Mouse (Mus musculus) layer of hippocampus, postnatal 10 days (tissue): ENCODE measurements around the gene Gm17949. TPM values are rescaled to one million over a fixed set of nuclear protein-coding genes. Genes with fewer than 3 reads are reported as not detected.

Experiments used
- DNase-seq, 2 experiments: peaks; one replicate each; pipeline ENCODE4 v3.0.0; 2021; ENCODE audit warnings: low spot score in 2 of 2
- total RNA-seq, 2 experiments: library from RNA; stranded (reverse); gene quantifications; 2 replicates each; pipeline ENCODE4 v1.2.3; 2021

The Gm17949 gene
- total RNA-seq, 2 experiments from 2014 or later, result 0.41 TPM; not detected in 1

DNA sequence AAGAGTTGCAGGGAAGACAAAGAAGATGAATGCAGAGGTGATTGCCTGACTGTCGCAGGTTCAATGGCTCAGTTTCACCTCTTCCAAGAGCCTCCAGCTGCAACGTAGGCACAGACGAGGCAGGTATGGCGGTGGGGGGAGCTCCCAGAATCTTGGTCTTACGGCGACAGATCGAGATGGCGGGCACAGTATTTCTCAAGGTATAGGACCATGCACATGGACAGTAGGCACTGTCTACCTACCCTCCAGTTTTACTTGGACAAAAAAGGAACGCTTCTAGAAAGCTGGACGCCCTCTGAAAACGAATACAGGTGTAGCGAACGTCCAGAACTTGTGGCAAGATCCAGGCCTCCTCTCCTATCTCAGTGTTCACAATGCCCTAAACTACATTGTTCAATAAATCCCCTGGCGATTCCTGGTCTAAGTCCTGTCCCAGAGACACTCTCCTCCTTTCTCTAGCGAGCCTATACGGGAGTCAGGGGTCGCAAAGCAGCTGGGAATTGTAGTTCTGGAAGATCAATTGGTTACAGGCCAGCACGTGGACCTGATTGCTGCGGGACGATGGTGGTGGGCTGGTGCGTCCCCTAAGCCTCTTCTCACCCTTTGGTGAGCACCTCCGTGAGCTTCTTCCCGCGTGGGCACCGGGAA, 21.7 kb upstream of the Gm17949 start:
- peak; percentile 76 to 81 for DNase-seq

DNA sequence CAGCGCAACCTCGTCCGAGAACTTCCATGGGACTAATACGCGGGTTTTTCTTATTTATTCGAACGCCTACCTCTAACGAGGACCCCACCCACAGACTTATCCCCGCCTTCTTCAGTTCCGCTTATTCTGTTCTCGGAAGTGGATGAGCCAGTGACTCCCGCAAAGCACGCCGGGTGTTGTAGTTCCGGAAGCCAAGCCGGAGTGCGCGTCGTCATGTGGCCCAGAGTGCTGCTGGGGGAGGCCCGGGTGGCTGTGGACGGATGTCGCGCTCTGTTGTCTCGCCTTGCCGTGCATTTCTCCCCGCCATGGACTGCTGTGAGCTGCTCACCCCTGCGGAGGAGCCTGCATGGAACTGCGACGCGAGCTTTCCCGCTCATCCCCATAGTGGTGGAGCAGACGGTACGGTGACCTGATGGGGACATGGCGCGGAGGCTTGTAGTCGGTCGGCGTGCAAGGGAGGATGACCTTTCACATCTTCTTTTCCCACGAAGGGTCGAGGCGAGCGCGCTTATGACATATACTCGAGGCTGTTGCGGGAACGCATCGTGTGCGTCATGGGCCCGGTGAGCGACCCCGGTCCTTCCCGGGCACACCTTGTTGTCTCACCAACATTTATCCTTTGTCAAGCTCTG, 21.0 kb upstream of the Gm17949 start, which contains the start of gene Clpp:
Gene Clpp (plus strand): TSS at position 191 of the 632 bp plus-strand sequence.
- peak; percentile 92 for DNase-seq

DNA sequence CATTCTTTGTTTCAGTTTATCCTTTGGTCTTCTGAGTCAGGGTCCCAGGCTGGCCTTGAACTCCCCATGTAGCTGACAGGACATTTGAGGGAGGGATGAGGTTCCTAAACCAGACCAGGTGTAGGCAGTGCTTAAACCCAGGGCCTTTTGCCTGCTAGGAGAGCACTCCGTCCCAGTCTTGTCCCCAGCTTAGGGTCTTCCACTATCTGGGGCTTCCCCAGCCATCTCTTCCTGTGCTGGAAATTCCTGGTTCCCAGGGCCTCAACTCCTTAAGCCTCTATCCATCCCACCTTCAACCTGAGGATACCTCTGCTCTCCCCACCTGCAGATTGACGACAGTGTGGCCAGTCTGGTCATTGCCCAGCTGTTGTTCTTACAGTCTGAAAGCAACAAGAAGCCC, 20.3 kb upstream of the Gm17949 start:
- no peak for DNase-seq

DNA sequence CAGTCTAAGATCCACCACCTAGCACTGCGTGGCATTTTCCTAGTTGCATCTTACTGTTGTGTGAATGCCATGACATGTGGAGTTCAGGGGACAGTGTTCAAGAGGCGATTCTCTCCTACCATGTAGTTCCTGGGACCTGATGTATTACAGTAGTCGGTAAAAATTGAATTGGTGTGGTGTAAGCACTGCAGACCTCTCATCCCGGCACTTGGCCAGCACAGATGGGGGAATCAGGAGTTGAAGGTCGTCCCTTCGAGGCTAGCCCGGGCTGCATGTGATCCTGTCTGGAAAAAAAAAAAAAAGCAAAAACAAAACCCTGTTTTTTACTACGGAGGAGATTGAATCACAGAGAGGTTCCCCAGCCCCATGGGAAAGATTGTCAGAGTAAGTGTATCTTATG, 16.2 kb upstream of the Gm17949 start:
- no peak for DNase-seq

DNA sequence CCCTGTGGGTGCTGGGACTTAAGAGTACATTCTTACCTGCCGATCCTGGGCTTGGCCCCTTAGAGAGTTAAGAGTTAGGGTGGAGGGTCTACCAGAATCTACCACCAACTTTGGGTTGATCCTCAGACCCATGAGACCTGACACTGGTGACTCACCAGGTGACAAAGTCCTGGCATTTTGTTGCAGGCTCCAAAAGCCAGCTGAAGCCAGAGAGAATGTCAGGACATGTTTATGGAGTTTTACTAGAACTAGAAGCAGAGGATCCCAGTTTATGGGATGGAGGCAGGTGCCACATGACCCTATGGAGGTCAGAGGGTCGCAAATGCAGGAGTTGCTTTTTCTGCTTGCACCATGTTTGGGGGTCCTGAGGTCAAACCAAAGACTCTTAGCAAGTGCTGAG, 14.8 kb upstream of the Gm17949 start:
- no peak for DNase-seq

DNA sequence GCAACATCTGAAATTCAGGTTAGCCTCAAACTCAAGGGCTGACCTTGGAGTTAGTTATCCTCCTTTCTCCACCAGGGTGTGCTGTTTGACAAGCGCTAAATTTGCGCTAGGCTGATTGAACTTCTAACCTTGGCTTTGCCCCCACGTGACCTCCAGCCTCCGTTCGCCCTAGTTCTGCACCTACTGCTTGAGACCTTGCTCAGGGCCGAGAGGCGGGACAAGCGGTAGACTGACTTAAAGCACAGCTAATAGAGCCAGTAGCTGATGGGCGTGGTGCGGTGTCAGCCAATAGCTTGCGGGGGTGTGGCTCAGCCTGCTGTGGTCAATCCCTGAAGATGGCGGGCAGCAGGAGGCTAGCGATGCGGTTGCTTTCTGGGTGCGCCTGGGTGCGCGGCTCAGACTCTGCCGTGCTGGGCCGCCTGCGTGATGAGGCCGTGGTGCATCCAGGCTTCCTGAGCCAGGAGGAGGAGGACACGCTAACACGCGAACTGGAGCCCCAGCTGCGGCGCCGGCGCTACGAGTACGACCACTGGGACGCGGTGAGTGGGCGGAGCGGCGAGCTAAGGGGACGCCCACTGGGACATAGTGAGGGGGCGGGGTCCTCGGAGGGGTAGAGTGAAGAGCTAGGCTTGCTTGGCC, 14.1 kb upstream of the Gm17949 start, which contains the start of gene Alkbh7:
Gene Alkbh7 (plus strand): TSS at position 311 of the 639 bp plus-strand sequence.
- peak; percentile 88 to 91 for DNase-seq

DNA sequence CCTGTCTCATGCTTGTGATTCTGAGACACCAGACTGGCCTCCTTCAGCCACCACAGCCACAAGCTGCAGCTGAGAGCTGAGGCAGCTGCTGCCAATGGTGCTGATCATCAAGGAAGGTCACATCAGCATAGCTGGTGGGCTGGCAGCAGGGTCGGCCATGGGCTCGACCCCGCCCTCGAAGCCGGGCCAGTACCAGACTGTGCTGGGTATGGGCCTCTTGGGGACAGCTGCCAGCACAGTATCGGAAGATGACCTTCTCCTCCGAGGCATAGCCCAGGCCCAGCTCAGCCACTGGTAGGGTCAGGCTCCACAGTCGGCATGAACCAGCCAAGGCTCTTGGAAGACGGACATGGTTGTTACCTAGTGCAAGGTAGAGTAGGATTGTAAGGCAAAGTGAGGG, 11.9 kb upstream of the Gm17949 start:
- DNase-seq, result no peak

DNA sequence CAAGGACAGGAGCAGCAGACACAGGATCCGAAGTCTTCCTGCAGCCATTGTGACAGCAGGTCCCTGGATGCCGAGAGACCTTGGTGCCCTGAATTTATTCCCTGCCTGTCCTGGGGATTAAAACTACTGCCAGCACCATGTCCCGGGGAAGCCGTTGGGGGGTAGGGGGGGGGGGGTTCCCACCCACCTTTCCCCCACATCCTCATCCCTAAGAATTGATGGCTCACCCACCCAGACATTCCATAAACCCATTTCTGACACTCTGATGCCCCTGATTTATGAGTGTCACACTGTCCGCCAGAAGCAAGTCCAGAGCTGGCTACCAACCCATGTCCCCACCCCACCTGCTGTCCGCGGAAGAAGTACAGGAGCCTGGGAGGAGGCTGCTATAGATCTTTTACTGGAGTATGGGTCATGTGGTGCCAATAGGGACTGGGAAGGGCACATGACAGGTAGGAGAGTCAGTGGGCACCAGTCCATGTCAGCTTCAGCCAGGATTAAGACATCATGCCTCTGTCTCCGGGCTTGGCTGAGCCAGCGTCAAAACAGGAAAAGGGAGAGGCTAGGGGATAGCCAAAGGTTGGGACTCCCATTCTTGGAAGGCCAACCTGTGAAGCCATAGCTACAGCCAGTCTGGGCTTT, 11.2 kb upstream of the Gm17949 start, which contains the start of gene Pspn:
Gene Pspn (minus strand): TSS at position 51 of the 642 bp plus-strand sequence.
- no peak for DNase-seq

DNA sequence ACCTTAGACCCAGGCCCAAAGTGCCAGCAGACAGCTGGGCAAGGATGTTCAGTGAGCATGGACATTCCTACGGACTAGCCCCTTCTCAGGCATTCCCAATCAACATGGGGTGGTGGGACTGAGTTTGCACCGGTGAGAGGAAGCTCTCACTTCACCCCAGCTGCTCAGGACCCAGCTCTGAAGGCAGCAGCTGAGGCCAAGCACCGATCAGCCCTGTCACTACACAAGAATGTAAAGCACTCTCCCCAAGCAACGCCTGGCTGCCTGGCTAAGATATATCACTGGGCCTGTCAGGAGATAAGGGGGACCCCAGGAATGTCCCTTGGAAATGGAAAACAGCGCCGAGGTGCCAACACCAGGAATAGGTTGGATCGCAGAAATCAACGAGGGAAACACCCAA, 10.0 kb upstream of the Gm17949 start:
- no peak for DNase-seq

DNA sequence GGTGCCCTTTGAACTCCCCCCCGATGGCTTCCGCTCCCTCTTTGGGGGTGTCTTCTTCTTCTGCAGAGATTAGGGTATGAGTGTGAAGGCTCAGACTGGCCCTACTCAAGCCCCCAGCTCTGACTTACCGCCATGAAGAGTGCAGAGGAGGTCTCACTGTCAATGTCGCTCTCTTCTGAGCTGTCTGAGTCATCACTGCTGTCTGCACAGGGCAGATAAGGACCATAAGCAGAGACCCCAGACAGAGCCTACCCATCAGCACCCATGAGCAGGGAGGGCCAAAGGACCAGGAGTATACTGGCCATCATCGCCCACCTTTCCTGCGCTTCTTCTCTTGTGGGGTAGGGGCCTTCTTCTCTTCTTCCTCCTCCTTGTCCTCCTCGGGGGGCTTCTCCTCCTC, 7.3 kb upstream of the Gm17949 start:
- DNase-seq, result no peak

DNA sequence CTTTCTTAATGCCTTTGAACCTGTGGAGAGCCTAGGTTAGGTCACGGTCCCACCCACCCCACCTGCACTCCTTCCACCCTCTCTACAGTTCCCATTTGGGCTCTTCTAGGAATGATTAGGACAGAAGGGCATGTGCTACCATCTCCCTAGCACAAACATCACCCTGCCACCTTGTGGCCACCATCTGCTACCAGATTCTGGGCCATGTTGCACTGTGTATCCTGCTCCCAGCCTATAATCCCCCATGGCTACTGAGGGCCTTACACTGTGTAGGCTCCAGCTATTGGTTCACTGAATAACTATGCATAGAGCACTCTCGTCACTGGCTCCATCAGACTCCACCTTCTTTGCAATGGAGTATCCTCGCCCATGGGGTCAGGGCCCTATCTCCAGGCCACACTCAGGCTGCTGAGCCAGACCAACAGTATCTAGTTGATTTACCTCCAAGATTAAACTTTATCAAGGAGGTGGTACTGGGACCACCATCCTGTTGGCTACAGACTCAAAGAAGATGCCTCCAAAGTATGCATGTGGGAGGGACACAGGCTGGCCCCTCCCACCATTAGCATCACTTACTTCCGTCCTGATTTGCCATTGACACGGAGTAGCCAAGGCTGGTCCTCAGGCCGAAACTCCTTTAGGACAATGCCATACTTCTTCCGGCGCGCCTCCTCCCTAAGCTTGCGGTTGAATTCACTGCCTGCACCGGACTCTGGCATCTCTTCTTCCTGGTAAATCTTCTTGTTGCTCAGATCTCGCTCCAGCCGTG, 3.9 kb upstream of the Gm17949 start:
- DNase-seq, result no peak

DNA sequence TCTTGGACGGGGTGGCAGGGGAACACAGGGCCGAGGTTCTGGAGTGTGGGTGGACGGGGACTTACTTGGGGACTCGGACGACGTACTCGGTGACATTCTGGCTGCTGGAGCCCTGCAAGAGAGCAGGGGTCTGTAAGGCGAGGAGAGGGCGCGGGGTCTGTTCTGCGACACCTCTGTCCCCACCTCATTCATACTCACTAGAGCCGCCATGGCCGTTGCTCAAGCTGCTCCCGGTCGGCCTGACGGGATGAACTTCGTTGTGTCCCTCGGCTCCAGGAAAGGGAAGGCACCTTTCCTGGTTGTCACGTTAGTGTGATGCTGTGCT, 396 bp upstream of the Gm17949 start:
- no peak for DNase-seq

DNA sequence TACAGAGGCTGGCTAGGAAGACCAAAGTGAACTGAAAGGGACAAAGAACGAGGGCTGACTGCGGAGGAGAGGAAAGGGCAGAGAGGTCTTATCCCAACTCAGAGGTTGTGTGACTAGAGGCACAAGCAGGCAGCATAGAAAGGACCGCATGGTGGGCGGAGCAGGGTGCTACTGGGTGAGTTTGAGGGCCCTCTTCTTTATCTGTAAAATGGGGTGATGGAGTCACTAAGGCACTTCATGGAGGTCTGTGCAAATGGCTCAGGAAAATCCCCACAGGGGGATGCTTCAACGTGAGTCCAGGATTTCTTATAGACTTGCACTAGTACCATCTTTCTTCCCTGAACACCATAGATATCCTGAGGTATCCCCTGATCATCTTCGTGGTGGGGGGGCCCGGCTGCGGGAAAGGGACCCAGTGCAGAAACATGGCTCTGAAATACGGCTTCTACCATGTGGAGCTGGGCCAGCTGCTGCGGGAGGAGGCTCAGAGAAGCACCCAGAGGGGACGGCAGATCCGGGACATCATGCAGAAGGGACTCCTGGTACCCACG, 1.1 kb downstream of the Gm17949 start:
- DNase-seq, result no peak

DNA sequence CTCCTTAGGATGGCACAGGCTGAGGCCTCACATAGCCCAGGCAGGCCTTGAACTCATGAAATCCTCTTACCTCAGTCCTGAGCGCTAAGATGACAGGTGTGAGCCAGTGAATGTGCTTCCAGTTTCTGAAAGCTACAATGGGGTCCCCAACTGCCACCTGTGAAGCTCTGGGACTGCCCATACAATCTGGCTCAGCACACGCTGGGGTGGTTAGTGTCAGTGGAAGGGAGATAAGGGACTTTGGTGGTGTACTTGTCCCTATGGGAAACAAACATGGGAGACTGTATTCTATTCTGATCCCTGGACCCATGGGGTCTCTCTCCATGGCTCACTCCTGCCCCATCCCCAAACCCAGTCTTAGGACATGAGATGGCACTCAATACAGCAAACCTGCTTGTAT, 8.4 kb downstream of the Gm17949 start:
- no peak for DNase-seq

DNA sequence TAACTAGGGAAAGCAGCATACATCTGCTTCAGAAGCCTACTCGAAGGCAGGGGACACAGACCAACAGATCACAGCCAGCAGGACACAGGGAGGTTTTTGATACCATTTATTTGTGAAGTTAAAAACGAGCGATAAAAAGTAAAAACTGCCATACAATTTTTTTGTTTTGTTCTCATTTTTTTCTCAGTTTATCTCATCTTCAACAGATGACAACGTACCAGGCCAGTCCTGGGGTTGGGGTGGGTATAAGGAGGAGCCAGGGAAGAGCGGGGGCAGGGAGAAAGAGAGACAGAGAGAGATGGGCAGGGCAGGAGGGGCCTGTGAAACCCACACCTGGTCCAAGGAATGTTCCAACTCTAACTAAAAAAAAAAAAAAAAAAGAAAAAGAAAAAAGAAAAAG, 9.7 kb downstream of the Gm17949 start:
- no peak for DNase-seq

DNA sequence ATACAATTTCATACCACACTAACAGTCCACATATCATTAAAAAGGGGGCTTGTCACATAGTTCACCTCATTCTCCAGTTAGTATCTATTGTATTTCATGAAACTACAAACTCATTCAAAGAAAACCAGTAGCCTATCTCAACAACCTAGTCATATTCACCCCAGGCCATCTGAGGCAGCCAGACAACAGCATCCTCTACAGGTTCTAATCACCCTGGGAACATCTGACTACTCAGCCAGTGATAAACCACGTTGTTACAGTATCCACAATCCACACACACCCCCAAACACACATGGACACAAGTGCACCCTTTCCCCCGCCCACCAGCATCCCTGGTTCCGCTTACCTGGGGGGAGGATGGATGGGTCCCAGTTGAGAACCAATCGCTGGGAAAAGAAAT, 16.2 kb downstream of the Gm17949 start:
- no peak for DNase-seq

DNA sequence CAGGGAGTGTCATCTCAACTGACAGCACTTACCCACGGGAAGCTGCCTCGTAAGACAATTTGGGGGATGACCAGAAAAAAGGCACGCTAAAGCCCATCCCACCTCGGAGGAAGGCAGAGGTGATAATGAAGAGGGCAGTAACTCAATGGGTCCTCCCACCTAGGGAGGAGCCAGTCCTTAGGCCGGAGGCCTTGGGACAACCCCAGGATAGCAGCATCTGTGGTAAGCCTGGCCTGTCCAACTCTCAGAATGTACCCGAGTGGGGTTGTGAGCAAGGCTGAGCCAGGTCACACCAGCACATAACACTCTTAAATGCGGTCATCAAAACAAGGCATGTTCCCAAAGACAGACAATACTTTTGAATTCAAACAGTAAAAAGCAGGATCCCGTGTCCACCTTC, 18.4 kb downstream of the Gm17949 start:
- DNase-seq, result no peak

DNA sequence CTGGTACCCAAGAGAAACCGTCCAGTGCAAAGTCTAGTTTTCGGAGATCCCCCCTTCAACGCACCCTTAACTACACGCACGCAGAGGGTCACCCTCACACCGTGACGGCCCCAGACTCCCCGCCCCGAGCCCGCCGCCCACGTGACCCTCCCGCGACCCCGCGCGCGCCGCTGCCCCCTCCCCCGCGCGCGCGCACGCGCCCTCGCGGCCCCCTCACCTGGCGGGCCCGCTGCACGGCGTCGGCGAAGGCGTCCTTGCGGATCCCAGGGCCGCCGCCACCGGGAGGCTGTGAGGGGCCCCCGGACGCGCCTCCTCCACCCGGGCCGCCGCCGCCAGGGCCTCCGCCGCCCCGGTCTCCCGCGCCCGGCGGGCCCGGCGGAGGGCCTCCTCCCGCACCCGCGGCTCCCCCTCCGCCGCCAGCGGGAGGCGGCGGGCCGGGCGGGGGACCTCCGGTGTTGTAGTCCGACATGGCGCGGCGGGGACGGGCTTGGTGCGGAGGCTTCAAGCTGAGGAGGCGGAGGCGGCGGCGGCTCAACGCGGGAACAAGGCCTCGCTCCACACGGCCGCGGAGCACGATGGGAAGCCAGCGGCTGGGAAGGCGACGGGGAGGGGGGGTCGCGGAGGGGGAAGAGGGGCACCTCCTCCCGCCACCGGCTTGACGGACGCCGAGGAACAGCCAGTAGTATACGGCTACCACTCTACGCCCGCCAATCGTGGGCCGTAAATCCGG, 19.8 kb downstream of the Gm17949 start, which contains the start of gene Khsrp:
Gene Khsrp (minus strand): TSS at position 592 of the 730 bp plus-strand sequence.
- DNase-seq, result peak; percentile 44 to 72

DNA sequence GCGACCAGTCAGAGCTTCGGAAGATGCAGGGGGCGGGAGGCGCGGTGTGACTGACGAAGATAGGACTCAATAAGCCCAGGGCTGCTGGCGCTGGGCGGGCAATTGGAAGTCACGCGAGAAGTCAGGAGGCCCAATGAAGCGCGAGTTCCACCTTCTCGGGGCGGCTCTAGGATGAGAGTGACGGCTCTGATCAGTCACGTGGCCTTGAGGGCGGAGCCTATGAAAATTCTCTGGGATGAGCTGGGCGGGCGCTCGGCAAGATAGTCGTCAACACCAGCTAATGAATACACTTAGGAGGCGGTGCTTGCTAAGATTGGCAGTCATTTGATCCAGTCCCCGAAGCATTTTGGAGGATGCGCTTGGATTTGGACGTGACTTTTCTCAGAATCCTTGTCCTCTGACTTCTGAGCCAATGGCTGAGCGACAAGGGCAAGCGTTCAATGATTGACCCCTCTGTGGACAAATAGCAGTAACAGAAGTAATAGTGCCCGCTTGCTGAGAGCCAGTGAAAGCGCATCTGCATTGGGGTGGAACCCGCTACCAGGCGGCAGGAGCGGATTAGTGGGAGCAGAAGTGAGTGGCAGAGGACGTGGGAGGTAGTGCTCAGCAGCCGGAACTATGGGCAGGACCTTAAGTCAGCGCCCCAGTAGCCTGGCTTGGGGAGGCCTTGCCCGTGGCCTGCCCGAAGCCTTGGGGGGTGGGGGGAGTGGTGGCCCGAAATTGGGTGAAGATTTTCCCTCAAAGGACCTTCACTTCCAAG, 20.6 kb downstream of the Gm17949 start:
- DNase-seq, result peak; percentile 98
